Mouse (Mus musculus) heart, embryonic 15.5 days (tissue): Measurements from ENCODE around the gene Srgap2. TPM values are rescaled to one million over a fixed set of nuclear protein-coding genes. Genes with fewer than 3 reads are reported as not detected.

Experiments used
- ATAC-seq: fragments of 200-750 bp; cut with Nextera tagmentation; replicated peaks from 2 replicates; pipeline ENCODE4 v1.8.0; 2017; ENCODE audit warnings: low read depth, moderate TSS enrichment; ENCODE audit not compliant: insufficient number of reproducible peaks, insufficient read depth, low FRiP score
- H3K27ac ChIP-seq: fragments of 300-500 bp; sonication (generic); 2 replicates; pipeline ENCODE4 v1.5.1; 2015; ENCODE audit warnings: mild to moderate bottlenecking, inconsistent platforms
- H3K27me3 ChIP-seq: fragments of 300-500 bp; sonication (generic); 2 replicates; pipeline ENCODE4 v1.6.1; 2015; ENCODE audit warnings: inconsistent platforms
- H3K36me3 ChIP-seq: fragments of 300-500 bp; sonication (generic); 2 replicates; pipeline ENCODE4 v1.6.1; 2015; ENCODE audit warnings: mild to moderate bottlenecking, inconsistent platforms
- H3K4me1 ChIP-seq: fragments of 300-500 bp; sonication (generic); replicated peaks from 2 replicates; pipeline ENCODE4 v1.6.1; 2015; ENCODE audit warnings: inconsistent platforms
- H3K4me2 ChIP-seq: fragments of 300-500 bp; sonication (generic); 2 replicates; pipeline ENCODE4 v1.6.1; 2015; ENCODE audit warnings: inconsistent platforms, mild to moderate bottlenecking, moderate library complexity
- H3K4me3 ChIP-seq: fragments of 300-500 bp; sonication (generic); 2 replicates; pipeline ENCODE4 v1.5.1; 2015; ENCODE audit warnings: mild to moderate bottlenecking, inconsistent platforms
- H3K9ac ChIP-seq: fragments of 300-500 bp; sonication (generic); 2 replicates; pipeline ENCODE4 v1.6.1; 2015; ENCODE audit warnings: mild to moderate bottlenecking, inconsistent platforms
- H3K9me3 ChIP-seq: fragments of 300-500 bp; sonication (generic); replicated peaks from 2 replicates; pipeline ENCODE4 v1.6.1; 2016; ENCODE audit warnings: inconsistent platforms
- WGBS: fragments of 180-500 bp; shearing (Covaris S2); methylation state at CpG from one replicate; pipeline ENCODE4 v1.1.7; 2015; ENCODE audit warnings: mixed read lengths; 5-methylcytosine and 5-hydroxymethylcytosine counted together
- polyA plus RNA-seq: library from polyadenylated mRNA; unstranded; fragments of >200 nt; fragmentation: Nextera tagmentation; extraction: Ambion mirVana; gene quantifications from 2 replicates; pipeline ENCODE4 v1.2.1, GENCODE M21; 2015

Srgap2 gene
- polyA plus RNA-seq, 1 experiment from 2014 or later = 10.0 TPM

DNA sequence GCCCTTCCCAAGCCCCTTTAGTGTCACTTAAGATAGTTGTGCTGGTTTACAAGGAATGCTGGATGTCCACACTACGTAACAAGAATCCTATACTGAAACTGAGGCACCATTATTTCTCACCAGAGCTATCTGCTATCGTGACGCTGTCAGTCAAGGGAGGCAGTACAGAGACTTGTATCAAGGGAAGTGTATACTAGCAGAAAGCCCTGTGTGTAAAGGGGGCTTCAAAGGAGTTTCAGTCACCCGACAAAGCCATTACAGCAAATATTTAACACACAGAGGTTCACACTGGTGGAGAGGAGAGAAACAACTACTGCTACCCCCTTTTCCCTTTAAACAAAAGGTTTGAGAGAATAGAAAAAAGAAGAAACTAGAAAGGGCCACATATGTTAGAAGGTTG, 35.6 kb downstream of the Srgap2 start:
- Histone ChIP-seq H3K36me3 (no peaks in the 10 kb centered on the region), H3K27ac (no peak overlapping the region), H3K4me1 (peaks cover 38% of the 10 kb centered on the region), H3K27me3 (no peaks in the 10 kb centered on the region), H3K4me2 (no peak overlapping the region), H3K9me3 (no peaks in the 10 kb centered on the region), H3K4me3 (no peak overlapping the region), H3K9ac (no peak overlapping the region)
- no peak for ATAC-seq
- 31% methylated on average over 4 of the region's 4 CpGs for WGBS

DNA sequence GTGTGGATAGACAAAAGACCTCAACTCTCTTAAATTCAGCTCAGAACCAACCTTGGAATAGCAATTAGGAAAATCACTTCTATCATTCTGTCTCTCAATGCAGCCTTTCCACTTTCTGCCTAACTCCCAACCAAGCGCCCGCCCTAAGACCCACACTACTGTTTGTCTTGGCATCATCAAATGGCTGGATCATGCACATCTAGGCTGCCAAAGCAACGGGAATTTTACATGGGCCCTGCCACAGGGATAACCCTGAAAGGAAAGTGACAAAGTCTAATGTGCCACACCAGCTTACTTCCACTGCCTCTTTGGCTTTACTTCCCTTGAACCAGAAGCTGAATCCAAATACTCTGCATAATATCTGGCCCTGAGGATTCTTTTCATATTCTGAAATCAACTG, 37.8 kb downstream of the Srgap2 start:
- no peak for ATAC-seq
- H3K4me2 ChIP-seq = no peak overlapping the region
- H3K9ac ChIP-seq = no peak overlapping the region
- peaks cover 43% of the 10 kb centered on the region for H3K4me1 ChIP-seq
- H3K36me3 ChIP-seq = no peaks in the 10 kb centered on the region
- H3K9me3 ChIP-seq = no peaks in the 10 kb centered on the region
- no peaks in the 10 kb centered on the region for H3K27me3 ChIP-seq
- WGBS = 68% methylated on average over 3 of the region's 3 CpGs
- H3K27ac ChIP-seq = no peak overlapping the region
- no peak overlapping the region for H3K4me3 ChIP-seq

DNA sequence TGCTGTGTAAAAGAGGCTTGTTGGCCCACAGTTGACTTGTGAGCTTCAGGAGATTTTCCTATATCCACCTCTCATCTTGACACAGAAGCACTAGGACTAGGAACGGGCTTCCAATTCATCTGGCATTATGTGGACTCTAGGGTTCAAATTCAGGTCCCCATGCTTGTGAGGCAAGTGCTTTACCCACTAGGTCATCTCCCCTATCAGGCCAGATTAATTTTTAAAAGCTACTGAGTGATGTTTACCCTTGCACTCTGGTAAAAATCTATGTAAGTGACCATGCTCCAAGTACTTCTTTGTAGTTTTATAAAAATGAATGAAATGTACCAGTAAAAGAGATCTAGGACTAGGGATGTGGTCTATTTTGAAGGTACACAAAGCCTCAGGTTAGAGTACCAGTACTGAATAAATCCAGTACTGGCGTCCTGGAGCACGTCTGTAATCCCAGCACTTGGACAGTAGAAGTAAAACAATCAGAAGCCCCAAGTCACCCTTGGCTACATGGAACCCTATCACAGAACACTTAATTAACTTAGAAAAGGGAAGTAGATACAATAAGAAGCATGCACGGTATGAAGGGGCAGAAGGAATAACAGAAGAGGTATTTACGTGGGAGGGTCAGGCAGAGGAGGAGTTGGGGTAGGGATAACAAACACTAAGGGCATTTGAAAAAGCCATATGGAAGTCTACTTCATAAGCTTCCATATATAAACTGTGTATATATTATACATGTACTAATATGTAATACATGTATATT, 40.9 kb downstream of the Srgap2 start:
- no peaks in the 10 kb centered on the region for H3K27me3 ChIP-seq
- no peak overlapping the region for H3K9ac ChIP-seq
- H3K4me2 ChIP-seq = no peak overlapping the region
- no peak overlapping the region for H3K27ac ChIP-seq
- H3K9me3 ChIP-seq = no peaks in the 10 kb centered on the region
- peaks cover 30% of the 10 kb centered on the region for H3K4me1 ChIP-seq
- WGBS = 52% methylated on average over 5 of the region's 5 CpGs
- H3K36me3 ChIP-seq = no peaks in the 10 kb centered on the region
- H3K4me3 ChIP-seq = no peak overlapping the region
- no peak for ATAC-seq

DNA sequence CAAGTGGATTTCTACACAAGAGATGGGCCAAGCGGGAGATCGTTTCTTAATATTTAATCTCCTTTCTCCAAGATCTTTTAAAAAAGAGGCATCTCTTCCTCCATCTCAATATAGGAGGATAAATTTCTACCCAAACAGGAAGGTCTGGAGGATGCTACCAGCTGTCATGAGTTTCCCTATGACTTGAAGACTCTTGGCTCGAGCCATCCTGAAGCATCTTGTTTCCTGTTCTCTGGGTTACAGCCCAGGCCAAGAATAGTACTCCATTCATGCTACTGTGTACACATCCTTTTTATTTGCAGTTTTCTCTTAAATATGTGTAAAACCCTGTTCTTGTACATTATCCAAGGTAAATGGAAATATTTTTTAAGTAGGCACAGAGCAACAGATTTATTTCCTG, 44.9 kb downstream of the Srgap2 start:
- no peaks in the 10 kb centered on the region for H3K36me3 ChIP-seq
- no peak overlapping the region for H3K4me2 ChIP-seq
- no peaks in the 10 kb centered on the region for H3K27me3 ChIP-seq
- peaks cover 31% of the 10 kb centered on the region for H3K4me1 ChIP-seq
- whole genome bisulfite sequencing = 79% methylated on average over 3 of the region's 3 CpGs
- H3K4me3 ChIP-seq = no peak overlapping the region
- no peak for ATAC-seq
- H3K27ac ChIP-seq = 0 out of 2 replicates have a peak overlapping the region, but pooled peaks have one; percentile 4
- peaks cover 4% of the 10 kb centered on the region for H3K9me3 ChIP-seq
- no peak overlapping the region for H3K9ac ChIP-seq

DNA sequence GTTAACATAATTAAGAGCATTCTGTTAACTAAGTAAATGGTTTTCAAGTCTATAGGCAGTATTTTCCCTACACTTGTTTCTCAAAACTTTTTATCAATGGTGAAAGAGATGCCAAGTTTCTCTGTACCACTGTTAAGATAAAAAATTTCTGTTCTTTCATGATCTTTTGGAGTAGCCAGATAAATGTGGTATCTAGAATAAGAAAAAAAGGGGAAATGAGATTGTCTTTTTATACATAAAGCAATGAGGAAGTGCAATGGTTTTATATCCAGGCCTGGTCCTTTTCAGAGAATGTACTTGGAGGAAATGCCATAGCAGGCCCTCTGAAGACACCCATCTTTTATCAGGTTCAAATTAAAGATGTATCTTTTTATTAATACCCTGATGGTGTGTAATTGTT, 45.8 kb downstream of the Srgap2 start:
- Histone ChIP-seq H3K9ac (no peak overlapping the region), H3K27me3 (no peaks in the 10 kb centered on the region), H3K27ac (no peak overlapping the region), H3K4me1 (peaks cover 27% of the 10 kb centered on the region), H3K36me3 (no peaks in the 10 kb centered on the region), H3K4me2 (no peak overlapping the region), H3K9me3 (peaks cover 4% of the 10 kb centered on the region), H3K4me3 (no peak overlapping the region)
- ATAC-seq = no peak

DNA sequence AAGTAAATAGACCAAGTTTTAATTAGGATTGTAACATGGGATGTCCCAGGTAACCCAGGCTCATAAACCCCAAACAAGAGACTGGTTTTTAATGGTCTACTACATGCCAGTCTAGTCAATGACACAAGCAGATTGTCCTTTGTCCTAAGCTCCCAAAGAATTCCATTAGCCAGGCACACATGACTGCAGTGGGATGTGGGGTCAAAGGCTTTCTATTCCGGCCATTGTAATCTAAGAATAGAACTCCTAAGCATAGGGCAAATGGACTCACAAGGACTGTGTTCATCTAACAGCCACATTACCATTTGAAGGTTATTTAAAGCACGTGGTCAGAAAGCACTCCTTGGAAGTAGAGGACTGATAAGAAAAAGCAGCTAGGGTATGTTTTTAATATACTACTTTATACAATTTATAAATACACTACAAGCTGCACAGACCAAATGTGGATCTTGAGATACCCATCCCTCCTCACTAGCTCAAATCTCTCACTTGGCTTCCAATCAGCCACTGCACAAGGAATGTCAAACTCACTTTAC, 48.3 kb downstream of the Srgap2 start:
- WGBS = 21% methylated on average over 2 of the region's 2 CpGs
- ATAC-seq = no peak; the same call in 1 of the 2 replicates
- Histone ChIP-seq H3K36me3 (no peaks in the 10 kb centered on the region), H3K4me3 (no peak overlapping the region), H3K4me2 (no peak overlapping the region), H3K27ac (peak overlapping the region; percentile 69), H3K9me3 (peaks cover 4% of the 10 kb centered on the region), H3K4me1 (peaks cover 14% of the 10 kb centered on the region), H3K9ac (no peak overlapping the region), H3K27me3 (no peaks in the 10 kb centered on the region)

DNA sequence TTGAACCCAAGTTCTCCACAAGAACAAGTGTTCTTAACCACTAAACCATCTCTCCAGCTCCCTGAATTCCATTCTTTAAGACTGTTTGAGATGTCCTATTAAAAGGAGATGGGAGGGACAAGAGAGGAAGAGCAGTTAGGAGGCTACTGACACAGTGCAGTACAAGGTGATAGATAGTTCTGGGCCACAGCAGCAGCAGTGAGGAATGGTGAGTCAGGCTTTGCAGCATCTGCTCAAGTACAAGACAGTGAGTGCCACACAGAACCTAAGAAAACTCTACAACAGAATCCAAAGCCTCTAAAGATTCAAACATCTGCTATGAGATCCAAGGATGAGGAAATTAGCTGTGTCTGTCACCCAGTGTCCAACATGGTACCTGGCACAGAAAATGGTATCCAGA, 51.8 kb downstream of the Srgap2 start:
- H3K27me3 ChIP-seq = no peaks in the 10 kb centered on the region

DNA sequence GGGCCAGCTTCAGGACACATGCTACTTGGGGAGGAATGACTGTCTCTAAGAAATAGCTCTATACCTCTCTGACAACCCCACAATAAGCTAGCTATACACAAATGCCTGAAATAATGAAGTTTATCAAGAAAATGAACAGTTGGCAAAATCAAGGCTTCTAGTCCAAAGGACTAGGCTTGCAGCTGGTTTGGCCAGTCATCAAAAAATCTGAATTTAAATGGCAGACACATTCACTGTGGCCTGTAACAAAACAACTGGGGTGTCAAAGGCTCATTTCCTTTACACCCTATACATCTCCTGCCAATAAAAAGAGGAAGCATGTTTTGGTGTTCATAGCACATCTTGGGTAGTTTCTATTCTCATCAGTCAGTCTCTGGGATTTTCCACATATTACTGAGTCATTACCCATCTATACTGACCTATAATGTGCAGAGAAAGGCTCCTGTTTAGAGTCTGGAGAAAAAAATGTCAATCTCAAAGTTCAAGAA, 53.5 kb downstream of the Srgap2 start:
- Histone ChIP-seq H3K27ac (no peak overlapping the region), H3K27me3 (no peaks in the 10 kb centered on the region), H3K4me2 (no peak overlapping the region), H3K4me1 (peaks cover 5% of the 10 kb centered on the region), H3K9me3 (no peaks in the 10 kb centered on the region), H3K4me3 (no peak overlapping the region), H3K9ac (no peak overlapping the region), H3K36me3 (no peaks in the 10 kb centered on the region)
- no peak for ATAC-seq

More for the DNA sequence above, 51.8 kb downstream of the Srgap2 start:
- Histone ChIP-seq H3K27ac (no peak overlapping the region), H3K36me3 (no peaks in the 10 kb centered on the region), H3K9me3 (peaks cover 4% of the 10 kb centered on the region), H3K4me3 (no peak overlapping the region), H3K4me1 (peaks cover 7% of the 10 kb centered on the region), H3K4me2 (no peak overlapping the region), H3K9ac (no peak overlapping the region)
- ATAC-seq = no peak

DNA sequence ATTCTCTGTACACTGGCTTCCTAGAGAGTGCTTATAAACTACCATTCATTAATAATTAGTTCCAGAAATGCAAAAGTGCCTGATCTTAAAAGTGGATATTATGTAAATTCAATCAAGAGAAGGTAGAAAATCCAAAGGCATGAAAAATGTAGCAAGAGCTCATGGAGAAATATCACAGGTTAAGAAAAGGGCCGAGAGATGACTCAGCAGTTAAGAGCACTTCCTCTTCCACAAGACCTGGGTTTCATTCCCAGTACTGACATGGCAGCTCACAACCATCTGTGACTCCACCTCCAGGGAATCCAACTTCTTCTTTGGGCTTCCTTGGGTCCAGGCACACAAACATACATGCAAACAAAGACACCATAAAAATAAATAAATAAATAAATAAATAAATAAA, 56.6 kb downstream of the Srgap2 start:
- ATAC-seq = no peak
- no peak overlapping the region for H3K27ac ChIP-seq

DNA sequence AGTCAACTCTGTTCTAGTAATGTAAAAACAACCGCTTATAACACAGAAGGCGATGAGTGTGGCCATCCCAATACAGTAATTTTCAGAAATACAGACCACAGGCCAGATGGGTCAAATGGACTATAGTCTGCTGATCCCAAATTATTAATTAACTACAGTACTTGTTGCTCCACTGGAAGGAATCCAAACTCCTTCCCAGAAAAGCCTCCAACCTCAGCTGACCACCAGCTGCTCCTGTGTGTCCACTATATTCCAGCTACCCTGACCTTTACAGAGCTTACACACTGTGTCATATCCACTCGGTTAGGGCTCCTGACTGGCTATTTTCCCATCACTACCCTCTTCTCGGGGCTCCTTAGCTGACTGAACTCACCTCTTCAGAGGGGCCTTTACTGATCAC, 61.3 kb downstream of the Srgap2 start:
- no peaks in the 10 kb centered on the region for H3K36me3 ChIP-seq
- ATAC-seq = no peak
- H3K9ac ChIP-seq = no peak overlapping the region
- no peak overlapping the region for H3K4me2 ChIP-seq
- no peaks in the 10 kb centered on the region for H3K9me3 ChIP-seq
- H3K27ac ChIP-seq = no peak overlapping the region
- 86% methylated on average over 4 of the region's 4 CpGs for WGBS
- H3K4me1 ChIP-seq = 0 out of 2 replicates have a peak, but pooled peaks cover 8% of the 10 kb centered on the region
- no peak overlapping the region for H3K4me3 ChIP-seq
- no peaks in the 10 kb centered on the region for H3K27me3 ChIP-seq

More for the DNA sequence above, 56.6 kb downstream of the Srgap2 start:
- Histone ChIP-seq H3K36me3 (no peaks in the 10 kb centered on the region), H3K9me3 (no peaks in the 10 kb centered on the region), H3K4me2 (no peak overlapping the region), H3K9ac (no peak overlapping the region), H3K4me3 (no peak overlapping the region), H3K27me3 (no peaks in the 10 kb centered on the region), H3K4me1 (0 out of 2 replicates have a peak, but pooled peaks cover 5% of the 10 kb centered on the region)
- 83% methylated on average over 1 of the region's 1 CpGs for WGBS

DNA sequence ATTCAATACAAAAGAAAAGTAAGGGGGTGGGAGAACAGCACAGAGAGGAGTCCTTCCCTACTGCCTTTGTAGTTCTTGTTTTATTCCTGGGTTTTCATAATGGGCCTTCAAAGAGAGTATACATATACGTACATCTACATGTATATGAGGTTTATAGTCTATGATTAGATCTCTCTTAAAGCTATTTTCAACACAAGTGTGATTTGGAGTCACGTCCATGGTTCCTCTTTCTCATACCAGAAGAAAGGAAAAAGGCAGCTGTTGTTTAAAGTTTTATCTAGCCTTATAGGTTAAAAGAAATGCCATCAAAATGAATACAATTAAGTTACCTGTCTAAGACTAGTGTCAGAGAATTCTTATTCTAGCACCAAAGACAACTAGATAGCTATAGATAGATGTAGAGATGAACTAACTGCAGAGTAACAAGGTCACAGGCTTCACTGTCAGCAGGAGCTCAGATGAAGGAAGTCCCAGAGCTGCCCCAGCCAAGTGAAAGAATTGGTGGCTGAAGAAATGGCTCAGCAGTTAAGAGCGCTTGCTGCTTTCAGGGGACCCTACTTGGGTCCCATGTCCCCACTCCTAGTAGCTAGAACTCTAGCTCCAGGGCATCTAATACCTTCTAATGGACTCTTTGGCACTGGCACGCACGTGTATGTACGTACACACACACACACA, 63.1 kb downstream of the Srgap2 start:
- H3K4me3 ChIP-seq = no peak overlapping the region
- H3K9me3 ChIP-seq = no peaks in the 10 kb centered on the region
- H3K9ac ChIP-seq = no peak overlapping the region
- 0 out of 2 replicates have a peak, but pooled peaks cover 8% of the 10 kb centered on the region for H3K4me1 ChIP-seq
- H3K27ac ChIP-seq = no peak overlapping the region
- ATAC-seq = no peak
- H3K36me3 ChIP-seq = no peaks in the 10 kb centered on the region
- H3K4me2 ChIP-seq = no peak overlapping the region
- WGBS = 85% methylated on average over 6 of the region's 6 CpGs
- no peaks in the 10 kb centered on the region for H3K27me3 ChIP-seq
